Mouse (Mus musculus) liver, embryonic 12.5 days (tissue): ENCODE data around the gene Hes3. TPM values are rescaled to one million over a fixed set of nuclear protein-coding genes. Genes with fewer than 3 reads are reported as not detected.

Source experiments
- ATAC-seq: fragments of 200-750 bp; cut with Nextera tagmentation; 2 replicates; pipeline ENCODE4 v1.8.0; 2017; ENCODE audit warnings: moderate number of reproducible peaks, mild to moderate bottlenecking, moderate library complexity
- H3K27ac ChIP-seq: fragments of 300-500 bp; sonication (generic); 2 replicates; pipeline ENCODE4 v1.5.1; 2016; ENCODE audit warnings: mild to moderate bottlenecking
- H3K27me3 ChIP-seq: fragments of 300-500 bp; sonication (generic); replicated peaks from 2 replicates; pipeline ENCODE4 v1.6.1; 2016; ENCODE audit warnings: mild to moderate bottlenecking, moderate library complexity
- H3K36me3 ChIP-seq: fragments of 300-500 bp; sonication (generic); 2 replicates; pipeline ENCODE4 v1.6.1; 2016; ENCODE audit warnings: mild to moderate bottlenecking, moderate library complexity
- H3K4me1 ChIP-seq: fragments of 300-500 bp; sonication (generic); 2 replicates; pipeline ENCODE4 v1.6.1; 2016
- H3K4me2 ChIP-seq: fragments of 300-500 bp; sonication (generic); 2 replicates; pipeline ENCODE4 v1.6.1; 2016; ENCODE audit warnings: mild to moderate bottlenecking, moderate library complexity
- H3K4me3 ChIP-seq: fragments of 300-500 bp; sonication (generic); 2 replicates; pipeline ENCODE4 v1.5.1; 2016; ENCODE audit warnings: mild to moderate bottlenecking, moderate library complexity
- H3K9ac ChIP-seq: fragments of 300-500 bp; sonication (generic); 2 replicates; pipeline ENCODE4 v1.6.1; 2016; ENCODE audit warnings: mild to moderate bottlenecking, moderate library complexity
- H3K9me3 ChIP-seq: fragments of 300-500 bp; sonication (generic); replicated peaks from 2 replicates; pipeline ENCODE4 v1.6.1; 2016; ENCODE audit warnings: mild to moderate bottlenecking, moderate library complexity
- WGBS: fragments of 180-500 bp; shearing (Covaris S2); methylation state at CpG from one replicate; pipeline ENCODE4 v1.1.7; 2016; ENCODE audit not compliant: insufficient replicate concordance; 5-methylcytosine and 5-hydroxymethylcytosine counted together
- polyA plus RNA-seq: library from polyadenylated mRNA; unstranded; fragments of >200 nt; fragmentation: Nextera tagmentation; extraction: Ambion mirVana; gene quantifications from 2 replicates; pipeline ENCODE4 v1.2.1, GENCODE M21; 2016

The Hes3 gene
- polyA plus RNA-seq, 1 experiment from 2014 or later = not detected

- Histone ChIP-seq H3K4me2 (no peak overlapping the region), H3K27ac (no peak overlapping the region), H3K9ac (no peak overlapping the region), H3K4me3 (no peak overlapping the region), H3K36me3 (peaks cover 11% of the 10 kb centered on the region; the same call in 1 of the 2 replicates), H3K9me3 (no peaks in the 10 kb centered on the region), H3K4me1 (peaks cover 14% of the 10 kb centered on the region; the same call in 1 of the 2 replicates), H3K27me3 (no peaks in the 10 kb centered on the region)
- 0 out of 2 replicates have a peak, but pooled peaks have one; percentile 20 for ATAC-seq
- WGBS = 63% methylated on average over 11 of the region's 11 CpGs
Measured at GRCm38 (mm10) chr4:152244545-152245522, 46.6 kb downstream of the Hes3 start.

DNA sequence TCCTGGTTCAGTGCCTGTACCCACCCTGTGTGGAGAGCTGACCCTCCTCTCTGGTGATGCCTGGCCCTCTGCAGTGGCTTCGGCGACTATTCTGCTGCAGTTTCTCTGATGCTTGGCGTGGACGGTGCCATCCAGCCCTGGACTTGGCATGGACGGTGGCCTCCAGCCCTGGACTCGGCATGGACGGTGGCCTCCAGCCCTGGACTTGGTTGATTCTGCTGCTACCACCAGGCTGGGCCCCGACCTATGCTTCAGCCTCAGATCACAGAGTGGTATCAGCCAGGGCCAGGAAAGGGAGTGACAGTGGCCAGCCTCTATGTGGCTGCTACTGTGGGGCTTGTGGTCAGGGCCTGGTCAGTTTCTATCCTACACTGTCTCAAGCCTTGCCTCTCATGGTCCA, 47.5 kb downstream of the Hes3 start:
- Histone ChIP-seq H3K36me3 (peaks cover 11% of the 10 kb centered on the region; the same call in 1 of the 2 replicates), H3K4me3 (no peak overlapping the region), H3K4me1 (peaks cover 17% of the 10 kb centered on the region; the same call in 1 of the 2 replicates), H3K27ac (no peak overlapping the region), H3K27me3 (no peaks in the 10 kb centered on the region), H3K9me3 (no peaks in the 10 kb centered on the region), H3K9ac (no peak overlapping the region), H3K4me2 (no peak overlapping the region)
- ATAC-seq = no peak
- 76% methylated on average over 8 of the region's 8 CpGs for WGBS

DNA sequence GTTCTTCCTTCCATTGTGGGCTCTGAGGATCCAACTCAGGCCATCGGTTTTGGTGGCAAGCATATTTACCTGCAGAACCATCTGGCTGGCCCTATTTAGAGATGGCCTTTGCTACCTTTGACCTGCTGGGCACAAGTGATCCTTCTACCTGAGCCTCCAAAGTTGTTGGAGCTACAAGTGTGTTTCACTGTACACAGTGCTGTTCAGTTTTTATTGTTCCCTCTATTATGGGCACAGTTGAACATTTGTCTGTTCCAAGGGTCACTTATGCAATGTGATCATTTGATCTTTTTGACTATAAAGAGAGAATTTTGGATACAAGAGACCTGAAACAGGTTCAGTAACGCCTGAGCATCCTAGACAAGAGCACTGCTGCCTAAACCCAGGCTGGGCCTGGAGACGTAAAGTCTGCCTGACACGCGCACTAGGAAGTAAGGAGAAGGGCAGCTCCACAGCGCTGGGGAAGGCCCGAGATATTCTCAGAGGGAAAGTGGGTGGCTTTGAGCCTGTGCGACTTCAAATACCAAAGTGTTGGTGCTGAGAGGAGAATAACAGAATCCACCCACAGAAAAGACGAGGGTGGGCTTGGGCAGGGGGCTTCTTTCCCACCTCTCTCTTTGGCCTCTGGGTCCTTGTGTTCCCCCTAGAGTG, 48.1 kb downstream of the Hes3 start:
- H3K9ac ChIP-seq = no peak overlapping the region
- H3K4me2 ChIP-seq = no peak overlapping the region
- ATAC-seq = no peak
- H3K9me3 ChIP-seq = no peaks in the 10 kb centered on the region
- H3K4me1 ChIP-seq = peaks cover 17% of the 10 kb centered on the region; the same call in 1 of the 2 replicates
- no peak overlapping the region for H3K27ac ChIP-seq
- 79% methylated on average over 9 of the region's 9 CpGs for WGBS
- H3K36me3 ChIP-seq = peaks cover 11% of the 10 kb centered on the region; the same call in 1 of the 2 replicates
- no peaks in the 10 kb centered on the region for H3K27me3 ChIP-seq
- no peak overlapping the region for H3K4me3 ChIP-seq

DNA sequence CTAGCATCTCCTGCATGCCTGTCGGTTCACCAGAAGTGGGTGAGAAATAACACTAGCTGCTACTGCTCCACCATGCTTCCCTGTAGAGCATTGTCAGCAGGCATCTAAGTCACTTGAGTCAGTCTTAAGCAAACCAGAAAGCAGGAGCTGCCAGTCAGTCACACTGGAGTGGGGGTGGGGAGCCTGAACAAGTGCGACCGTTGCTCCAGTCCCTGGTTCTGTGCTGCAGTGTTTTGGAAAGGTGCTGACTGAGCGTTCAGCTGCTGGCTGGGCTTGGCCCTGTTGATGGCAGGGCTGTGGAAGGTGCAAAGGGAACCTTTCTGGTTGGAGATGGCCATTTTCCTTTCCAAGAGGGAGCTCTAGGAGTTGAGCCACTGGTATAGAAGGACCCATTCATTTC, 51.5 kb downstream of the Hes3 start:
- H3K9me3 ChIP-seq = no peaks in the 10 kb centered on the region
- ATAC-seq = no peak
- no peak overlapping the region for H3K9ac ChIP-seq
- H3K4me2 ChIP-seq = no peak overlapping the region
- no peaks in the 10 kb centered on the region for H3K27me3 ChIP-seq
- 56% methylated on average over 4 of the region's 4 CpGs for WGBS
- H3K36me3 ChIP-seq = peaks cover 18% of the 10 kb centered on the region
- peaks cover 4% of the 10 kb centered on the region; the same call in 1 of the 2 replicates for H3K4me1 ChIP-seq
- no peak overlapping the region for H3K27ac ChIP-seq
- H3K4me3 ChIP-seq = no peak overlapping the region

Other genes starting within 250 kb of the Hes3 start
- gene Plekhg5, start 219.2 kb downstream of the Hes3 start, polyA plus RNA-seq = 7.7 and 8.4 TPM in 2 replicates
- gene Tnfrsf25, start 175.7 kb downstream of the Hes3 start, polyA plus RNA-seq = 0.74 and 0.87 TPM in 2 replicates
- 2.6 and 2.9 TPM in 2 replicates for gene Espn, start 139.3 kb downstream of the Hes3 start, polyA plus RNA-seq
- gene Hes2, start 132.8 kb downstream of the Hes3 start, polyA plus RNA-seq = 0.05 TPM in 1 of 2 replicates, not detected in the other
- gene Acot7, start 113.5 kb downstream of the Hes3 start, polyA plus RNA-seq = 33.0 and 36.2 TPM in 2 replicates
- 2.1 and 2.4 TPM in 2 replicates for gene Gpr153, start 17.4 kb downstream of the Hes3 start, polyA plus RNA-seq
- 11.8 and 14.4 TPM in 2 replicates for gene Icmt, start 5.6 kb upstream of the Hes3 start, polyA plus RNA-seq
- 0.26 and 0.42 TPM in 2 replicates for gene Rnf207, start 27.3 kb upstream of the Hes3 start, polyA plus RNA-seq
- gene Rpl22, start 34.1 kb upstream of the Hes3 start, polyA plus RNA-seq = 385 and 404 TPM in 2 replicates
- 0.01 and 0.02 TPM in 2 replicates for gene Chd5, start 47.0 kb upstream of the Hes3 start, polyA plus RNA-seq
- 0.39 and 0.41 TPM in 2 replicates for gene Nphp4, start 185.0 kb upstream of the Hes3 start, polyA plus RNA-seq
- 8.3 and 9.3 TPM in 2 replicates for gene Kcnab2, start 186.2 kb upstream of the Hes3 start, polyA plus RNA-seq